Mouse (Mus musculus) liver, adult 2 months (tissue): ENCODE results near the gene Crim1. TPM values are rescaled to one million over a fixed set of nuclear protein-coding genes. Genes with fewer than 3 reads are reported as not detected.
A peak's percentile ranks its signal among the peaks of the same experiment; 100 is the strongest.

Source experiments
- DNase-seq: peaks from one replicate; pipeline ENCODE4 v3.0.0-alpha.2; 2011; ENCODE audit warnings: low read depth, low spot score; ENCODE audit errors: extremely low read depth
- H3K27ac ChIP-seq: fragments of 200-500 bp; replicated peaks from 2 replicates; pipeline ENCODE4 v1.5.1; 2012; ENCODE audit warnings: low read depth, mild to moderate bottlenecking, control low read depth, inconsistent platforms, low read length; ENCODE audit not compliant: insufficient read depth
- H3K27me3 ChIP-seq: fragments of 200-500 bp; 2 replicates; pipeline ENCODE4 v1.6.1; 2012; ENCODE audit warnings: mild to moderate bottlenecking, moderate library complexity, low read length, inconsistent platforms; ENCODE audit not compliant: control insufficient read depth, insufficient read depth
- H3K36me3 ChIP-seq: fragments of 200-500 bp; 2 replicates; pipeline ENCODE4 v1.6.1; 2012; ENCODE audit warnings: low read length, inconsistent platforms; ENCODE audit not compliant: control insufficient read depth, insufficient read depth
- H3K4me1 ChIP-seq: fragments of 200-500 bp; 2 replicates; pipeline ENCODE4 v1.6.1; 2011; ENCODE audit warnings: low read length; ENCODE audit not compliant: control insufficient read depth, insufficient read depth
- H3K4me3 ChIP-seq: fragments of 200-500 bp; 2 replicates; pipeline ENCODE4 v1.5.1; 2011; ENCODE audit warnings: low read depth, mild to moderate bottlenecking, control low read depth, low read length, moderate library complexity; ENCODE audit not compliant: insufficient read depth
- H3K79me2 ChIP-seq: fragments of 200-500 bp; 2 replicates; pipeline ENCODE4 v1.6.1; 2012; ENCODE audit warnings: inconsistent platforms, mild to moderate bottlenecking, low read length, moderate library complexity; ENCODE audit not compliant: control insufficient read depth, insufficient read depth
- H3K9ac ChIP-seq: fragments of 200-500 bp; 2 replicates; pipeline ENCODE4 v1.6.1; 2012; ENCODE audit warnings: low read depth, mild to moderate bottlenecking, control low read depth, inconsistent platforms, low read length
- CTCF ChIP-seq: fragments of 200-500 bp; IDR thresholded peaks from 2 replicates; pipeline ENCODE4 v1.5.1; 2011; ENCODE audit warnings: low read depth, low read length, control low read depth
- POLR2A ChIP-seq: fragments of 200-500 bp; IDR thresholded peaks from 2 replicates; pipeline ENCODE4 v1.6.1; 2011; ENCODE audit warnings: low read length, control low read depth; ENCODE audit not compliant: insufficient read depth; ENCODE audit errors: extremely low read depth
- WGBS: fragments of 180-500 bp; shearing (Covaris S2); methylation state at CpG from one replicate; pipeline ENCODE4 v1.1.7; 2018; 5-methylcytosine and 5-hydroxymethylcytosine counted together
- polyA plus RNA-seq: library from polyadenylated mRNA; depleted of rRNA; stranded (reverse); fragments of >200 nt; gene quantifications from 2 replicates; pipeline ENCODE4 v1.2.3, GENCODE M21; 2012
- total RNA-seq: library from RNA; depleted of rRNA; stranded (reverse); fragments of >200 nt; gene quantifications from 2 replicates; pipeline ENCODE4 v1.2.3, GENCODE M21; 2014

Crim1 gene
- total and polyA plus RNA-seq, 2 experiments: 5.6 to 9.0 TPM

GRCm38 (mm10) chr17:78317381-78317780, 117.3 kb downstream of the Crim1 start:
- Histone ChIP-seq H3K4me3 (no peak overlapping the region), H3K4me1 (peaks cover 6% of the 10 kb centered on the region; the same call in 1 of the 2 replicates), H3K27ac (no peak overlapping the region), H3K9ac (no peak overlapping the region), H3K79me2 (no peaks in the 10 kb centered on the region; the same call in 1 of the 2 replicates), H3K36me3 (peaks cover 9% of the 10 kb centered on the region; the same call in 1 of the 2 replicates), H3K27me3 (no peaks in the 10 kb centered on the region)
- no peak for TF ChIP-seq CTCF
- no peak for TF ChIP-seq POLR2A
- 86% methylated on average over 5 of the region's 5 CpGs for WGBS
- DNase-seq: no peak

- TF ChIP-seq CTCF (no peak), POLR2A (no peak)
- Histone ChIP-seq H3K79me2 (no peaks in the 10 kb centered on the region; the same call in 1 of the 2 replicates), H3K36me3 (peaks cover 8% of the 10 kb centered on the region; the same call in 1 of the 2 replicates), H3K27me3 (no peaks in the 10 kb centered on the region), H3K9ac (no peak overlapping the region), H3K4me3 (no peak overlapping the region), H3K4me1 (peaks cover 10% of the 10 kb centered on the region), H3K27ac (no peak overlapping the region)
- DNase-seq: no peak
- 88% methylated on average over 3 of the region's 3 CpGs for WGBS
Observed at GRCm38 (mm10) chr17:78318810-78319209, 118.8 kb downstream of the Crim1 start.

- Histone ChIP-seq H3K9ac (no peak overlapping the region), H3K27ac (no peak overlapping the region; the same call in 1 of the 2 replicates), H3K4me3 (no peak overlapping the region), H3K79me2 (no peaks in the 10 kb centered on the region; the same call in 1 of the 2 replicates), H3K27me3 (no peaks in the 10 kb centered on the region), H3K36me3 (no peaks in the 10 kb centered on the region), H3K4me1 (peaks cover 10% of the 10 kb centered on the region)
- TF ChIP-seq CTCF: no peak
- TF ChIP-seq POLR2A: no peak
- 89% methylated on average over 11 of the region's 11 CpGs for WGBS
- no peak for DNase-seq
Observed at GRCm38 (mm10) chr17:78321216-78321835, 121.3 kb downstream of the Crim1 start.

- 26% methylated on average over 18 of the region's 18 CpGs for WGBS
- TF ChIP-seq POLR2A: no peak
- no peak for TF ChIP-seq CTCF
- H3K79me2 ChIP-seq: no peaks in the 10 kb centered on the region; the same call in 1 of the 2 replicates
- peak overlapping the region; percentile 56 for H3K27ac ChIP-seq
- peak; percentile 94 for DNase-seq
- 0 out of 2 replicates have a peak overlapping the region, but pooled peaks have one; percentile 2 for H3K9ac ChIP-seq
- H3K4me3 ChIP-seq: no peak overlapping the region
- peaks cover 10% of the 10 kb centered on the region for H3K4me1 ChIP-seq
- H3K36me3 ChIP-seq: no peaks in the 10 kb centered on the region
- H3K27me3 ChIP-seq: no peaks in the 10 kb centered on the region
Observed at GRCm38 (mm10) chr17:78322369-78323335, 122.6 kb downstream of the Crim1 start.

GRCm38 (mm10) chr17:78325761-78326332, 125.8 kb downstream of the Crim1 start:
- no peak for DNase-seq
- Histone ChIP-seq H3K27ac (peak overlapping the region; percentile 54), H3K36me3 (no peaks in the 10 kb centered on the region), H3K27me3 (no peaks in the 10 kb centered on the region), H3K79me2 (no peaks in the 10 kb centered on the region; the same call in 1 of the 2 replicates), H3K4me1 (peaks cover 11% of the 10 kb centered on the region), H3K4me3 (no peak overlapping the region), H3K9ac (no peak overlapping the region)
- 90% methylated on average over 7 of the region's 7 CpGs for WGBS
- TF ChIP-seq CTCF: no peak
- no peak for TF ChIP-seq POLR2A
